Mouse (Mus musculus) embryo, embryonic 10 days (tissue): ENCODE data around the gene Slc7a6.

Experiments used
- DNase-seq: peaks from one replicate; pipeline ENCODE4 v3.0.0-alpha.2; 2015; ENCODE audit warnings: low spot score

Gene Slc7a6

GRCm38 (mm10) chr8:106168356-106169016, at the start of gene Slc7a6:
TSS of gene Slc7a6 (plus strand) at chr8:106168857.
- DNase-seq = peak; percentile 90

- DNase-seq = no peak
Measured at GRCm38 (mm10) chr8:106123443-106123842, 45.2 kb upstream of the Slc7a6 start.

GRCm38 (mm10) chr8:106126055-106126454, 42.6 kb upstream of the Slc7a6 start:
- DNase-seq = no peak

GRCm38 (mm10) chr8:106127054-106127453, 41.6 kb upstream of the Slc7a6 start:
- DNase-seq = no peak

- DNase-seq = no peak
Measured at GRCm38 (mm10) chr8:106127882-106128410, 40.7 kb upstream of the Slc7a6 start.

- DNase-seq = no peak
Measured at GRCm38 (mm10) chr8:106129232-106129930, 39.3 kb upstream of the Slc7a6 start.

GRCm38 (mm10) chr8:106129997-106130396, 38.7 kb upstream of the Slc7a6 start:
- no peak for DNase-seq

GRCm38 (mm10) chr8:106130505-106130904, 38.2 kb upstream of the Slc7a6 start:
- DNase-seq = no peak

- DNase-seq = no peak
Measured at GRCm38 (mm10) chr8:106131021-106131420, 37.6 kb upstream of the Slc7a6 start.

- DNase-seq = no peak
Measured at GRCm38 (mm10) chr8:106131488-106132222, 37.0 kb upstream of the Slc7a6 start.

- no peak for DNase-seq
Measured at GRCm38 (mm10) chr8:106132356-106132755, 36.3 kb upstream of the Slc7a6 start.

- no peak for DNase-seq
Measured at GRCm38 (mm10) chr8:106133526-106133925, 35.1 kb upstream of the Slc7a6 start.

GRCm38 (mm10) chr8:106133946-106134345, 34.7 kb upstream of the Slc7a6 start:
- DNase-seq = no peak

- peak; percentile 45 for DNase-seq
Measured at GRCm38 (mm10) chr8:106134751-106135571, 33.7 kb upstream of the Slc7a6 start.

- DNase-seq = no peak
Measured at GRCm38 (mm10) chr8:106135672-106136071, 33.0 kb upstream of the Slc7a6 start.

- DNase-seq = peak; percentile 55
Measured at GRCm38 (mm10) chr8:106136156-106137130, 32.2 kb upstream of the Slc7a6 start, which contains the start of gene Esrp2. TSS of gene Esrp2 (minus strand) at chr8:106136974.

GRCm38 (mm10) chr8:106137218-106137905, 31.3 kb upstream of the Slc7a6 start:
- peak; percentile 25 for DNase-seq

- peak; percentile 80 for DNase-seq
Measured at GRCm38 (mm10) chr8:106137906-106138477, 30.7 kb upstream of the Slc7a6 start.

GRCm38 (mm10) chr8:106138616-106139015, 30.0 kb upstream of the Slc7a6 start:
- no peak for DNase-seq
